Mouse (Mus musculus): Measurements from ENCODE around the gene Syap1. TPM values are rescaled to one million over a fixed set of nuclear protein-coding genes. Genes with fewer than 3 reads are reported as not detected.
"Not testable (repeated sequence)": the region's sequence is repeated elsewhere in the genome, so short reads cannot be mapped to it uniquely, and the experiment has no call there.

Syap1 gene
- polyA plus RNA-seq, 1 experiment from 2014 or later, result 49.9 TPM

- no peaks in the 10 kb centered on the region for H3K27me3 ChIP-seq (replicated peaks; ENCODE audit: insufficient read depth, low read length)
- no peaks in the 10 kb centered on the region for H3K9me3 ChIP-seq (ENCODE audit: low read length)
- no peak overlapping the region for H3K9ac ChIP-seq (replicated peaks; ENCODE audit: low read depth)
- TF ChIP-seq CTCF (IDR thresholded peaks at IDR 0.05), result no peak
- no peak for TF ChIP-seq EP300 (IDR thresholded peaks at IDR 0.05)
- H3K4me3 ChIP-seq (ENCODE audit: low read depth, low read length), result no peak overlapping the region
- DNase-seq (ENCODE audit: low spot score) (no peak), ATAC-seq (no peak)
- no peaks in the 10 kb centered on the region for H3K4me1 ChIP-seq (ENCODE audit: insufficient read depth, low read depth, low read length)
- no peak overlapping the region for H3K4me2 ChIP-seq (replicated peaks; ENCODE audit: low read depth, low read length)
- no peak overlapping the region for H3K27ac ChIP-seq (ENCODE audit: low read length)
- WGBS, result 47% methylated on average over 1 of the region's 1 CpGs
- H3K36me3 ChIP-seq (ENCODE audit: insufficient read depth, low read length), result no peaks in the 10 kb centered on the region
These were observed 56.7 kb downstream of the Syap1 start for GRCm38 (mm10) chrX:162831542-162831941.

GRCm38 (mm10) chrX:162831036-162831435 is 57.2 kb downstream of the Syap1 start:
- H3K4me2 ChIP-seq (replicated peaks; ENCODE audit: low read depth, low read length), result no peak overlapping the region
- no peaks in the 10 kb centered on the region for H3K9me3 ChIP-seq (ENCODE audit: low read length)
- no peak for DNase-seq (ENCODE audit: low spot score)
- no peaks in the 10 kb centered on the region for H3K27me3 ChIP-seq (replicated peaks; ENCODE audit: insufficient read depth, low read length)
- no peaks in the 10 kb centered on the region for H3K36me3 ChIP-seq (ENCODE audit: insufficient read depth, low read length)
- H3K4me3 ChIP-seq (ENCODE audit: low read depth, low read length), result no peak overlapping the region
- TF ChIP-seq EP300 (IDR thresholded peaks at IDR 0.05) (no peak), CTCF (IDR thresholded peaks at IDR 0.05) (no peak)
- no peaks in the 10 kb centered on the region for H3K4me1 ChIP-seq (ENCODE audit: insufficient read depth, low read depth, low read length)
- H3K27ac ChIP-seq (ENCODE audit: low read length), result no peak overlapping the region
- H3K9ac ChIP-seq (replicated peaks; ENCODE audit: low read depth), result no peak overlapping the region
- ATAC-seq, result no peak
- WGBS, result 0% methylated on average over 1 of the region's 1 CpGs

- not testable (repeated sequence) for H3K27ac ChIP-seq (ENCODE audit: low read length); H3K4me3 ChIP-seq (ENCODE audit: low read depth, low read length); H3K27me3 ChIP-seq (replicated peaks; ENCODE audit: insufficient read depth, low read length); H3K4me2 ChIP-seq (replicated peaks; ENCODE audit: low read depth, low read length); H3K9ac ChIP-seq (replicated peaks; ENCODE audit: low read depth); H3K9me3 ChIP-seq (ENCODE audit: low read length); H3K36me3 ChIP-seq (ENCODE audit: insufficient read depth, low read length); H3K4me1 ChIP-seq (ENCODE audit: insufficient read depth, low read depth, low read length); DNase-seq (ENCODE audit: low spot score); ATAC-seq
- WGBS, result 60% methylated on average over 2 of the region's 2 CpGs
These were observed 57.9 kb downstream of the Syap1 start for GRCm38 (mm10) chrX:162830313-162830712.

GRCm38 (mm10) chrX:162829741-162830140 is 58.5 kb downstream of the Syap1 start:
- no peak for DNase-seq (ENCODE audit: low spot score)
- Histone ChIP-seq H3K27ac (ENCODE audit: low read length) (no peak overlapping the region), H3K4me2 (replicated peaks; ENCODE audit: low read depth, low read length) (peak overlapping the region; percentile 37), H3K36me3 (ENCODE audit: insufficient read depth, low read length) (no peaks in the 10 kb centered on the region), H3K27me3 (replicated peaks; ENCODE audit: insufficient read depth, low read length) (no peaks in the 10 kb centered on the region), H3K9ac (replicated peaks; ENCODE audit: low read depth) (no peak overlapping the region), H3K9me3 (ENCODE audit: low read length) (no peaks in the 10 kb centered on the region), H3K4me1 (ENCODE audit: insufficient read depth, low read depth, low read length) (no peaks in the 10 kb centered on the region), H3K4me3 (ENCODE audit: low read depth, low read length) (peak overlapping the region; percentile 32; the same call in 1 of the 2 replicates)
- TF ChIP-seq CTCF (IDR thresholded peaks at IDR 0.05) (no peak), EP300 (IDR thresholded peaks at IDR 0.05) (no peak)
- no peak for ATAC-seq
- WGBS, result 29% methylated on average over 5 of the region's 5 CpGs

- H3K4me1 ChIP-seq (ENCODE audit: insufficient read depth, low read depth, low read length), result no peaks in the 10 kb centered on the region
- no peak for TF ChIP-seq CTCF (IDR thresholded peaks at IDR 0.05)
- no peak for TF ChIP-seq EP300 (IDR thresholded peaks at IDR 0.05)
These were observed 59.0 kb downstream of the Syap1 start, which contains the start of gene Txlng for GRCm38 (mm10) chrX:162829203-162829708. TSS of gene Txlng (minus strand) at chrX:162829454.

GRCm38 (mm10) chrX:162828783-162829182 is 59.5 kb downstream of the Syap1 start:
- peak overlapping the region; percentile 38 for H3K4me3 ChIP-seq (ENCODE audit: low read depth, low read length)
- DNase-seq (ENCODE audit: low spot score) (peak; percentile 7), ATAC-seq (no peak)
- peak overlapping the region; percentile 27; the same call in 1 of the 2 replicates for H3K9ac ChIP-seq (replicated peaks; ENCODE audit: low read depth)
- H3K27ac ChIP-seq (ENCODE audit: low read length), result peak overlapping the region; percentile 54
- TF ChIP-seq CTCF (IDR thresholded peaks at IDR 0.05) (no peak), EP300 (IDR thresholded peaks at IDR 0.05) (no peak)
- no peaks in the 10 kb centered on the region for H3K36me3 ChIP-seq (ENCODE audit: insufficient read depth, low read length)
- H3K9me3 ChIP-seq (ENCODE audit: low read length), result no peaks in the 10 kb centered on the region
- 18% methylated on average over 7 of the region's 20 CpGs for WGBS
- H3K27me3 ChIP-seq (replicated peaks; ENCODE audit: insufficient read depth, low read length), result no peaks in the 10 kb centered on the region
- H3K4me1 ChIP-seq (ENCODE audit: insufficient read depth, low read depth, low read length), result no peaks in the 10 kb centered on the region
- peak overlapping the region; percentile 74 for H3K4me2 ChIP-seq (replicated peaks; ENCODE audit: low read depth, low read length)

More at GRCm38 (mm10) chrX:162829203-162829708, 59.0 kb downstream of the Syap1 start, which contains the start of gene Txlng:
- H3K9me3 ChIP-seq (ENCODE audit: low read length), result no peaks in the 10 kb centered on the region
- DNase-seq (ENCODE audit: low spot score) (peak; percentile 97), ATAC-seq (peak; percentile 98)
- H3K27me3 ChIP-seq (replicated peaks; ENCODE audit: insufficient read depth, low read length), result no peaks in the 10 kb centered on the region
- peak within 1 kb of the TSS; percentile 74 for H3K4me2 ChIP-seq (replicated peaks; ENCODE audit: low read depth, low read length)
- peak within 1 kb of the TSS; percentile 38 for H3K4me3 ChIP-seq (ENCODE audit: low read depth, low read length)
- H3K27ac ChIP-seq (ENCODE audit: low read length), result peak within 1 kb of the TSS; percentile 54
- WGBS, result 16% methylated on average over 36 of the region's 37 CpGs
- peak within 1 kb of the TSS; percentile 27; the same call in 1 of the 2 replicates for H3K9ac ChIP-seq (replicated peaks; ENCODE audit: low read depth)
- no peaks in the 10 kb centered on the region for H3K36me3 ChIP-seq (ENCODE audit: insufficient read depth, low read length)

All from lung, postnatal 0 days (tissue).